Mouse (Mus musculus) layer of hippocampus, postnatal 36 days (tissue): ENCODE data around the gene 9430097D07Rik. TPM values are rescaled to one million over a fixed set of nuclear protein-coding genes. Genes with fewer than 3 reads are reported as not detected.

ENCODE experiments used
- DNase-seq, 2 experiments: peaks; one replicate each; pipeline ENCODE4 v3.0.0; 2022
- total RNA-seq, 2 experiments: library from RNA; stranded (reverse); gene quantifications; 2 replicates each; pipeline ENCODE4 v1.2.3; 2021

Gene 9430097D07Rik
- total RNA-seq, 2 experiments from 2014 or later: 0.37 to 1.0 TPM

DNA sequence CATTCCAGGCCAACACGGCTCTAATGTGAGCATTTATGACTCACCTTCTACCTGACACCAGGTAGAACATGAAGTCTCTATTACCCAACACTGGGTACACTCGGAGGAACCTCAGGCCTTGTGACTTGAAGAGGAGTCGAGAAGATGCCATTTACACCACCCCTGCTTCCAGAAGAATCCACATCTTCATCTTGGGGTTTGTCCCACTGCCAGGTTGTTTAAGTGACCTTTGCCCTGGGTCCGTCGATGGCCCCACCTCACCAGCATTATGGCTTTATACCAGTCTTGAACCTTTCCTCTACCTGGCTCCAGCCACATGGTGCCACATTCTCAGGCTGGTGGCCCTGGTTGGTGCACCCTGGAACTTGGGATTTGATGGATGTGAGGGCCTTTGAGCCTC is 21.8 kb upstream of the 9430097D07Rik start:
- DNase-seq: no peak

DNA sequence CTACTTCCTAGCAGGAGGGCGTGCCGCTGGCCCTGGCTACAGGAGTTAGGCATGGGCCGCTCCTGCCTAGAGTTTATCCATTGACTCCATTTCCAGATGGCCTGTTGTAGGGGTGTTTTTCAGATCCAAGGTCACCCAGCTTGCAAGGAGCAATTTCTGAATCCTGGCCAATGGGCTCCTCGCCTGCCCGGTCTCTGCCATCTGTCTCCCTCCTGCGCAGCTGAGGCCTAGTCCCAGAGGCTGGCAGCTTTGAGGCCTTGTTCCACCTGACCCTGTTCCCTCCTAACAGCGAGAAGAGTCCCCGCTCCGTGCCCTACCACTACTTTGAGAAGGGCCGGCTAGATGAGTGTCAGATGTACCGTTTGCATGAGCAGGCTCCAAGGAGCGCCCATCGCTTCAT is 21.2 kb upstream of the 9430097D07Rik start:
- no peak for DNase-seq

DNA sequence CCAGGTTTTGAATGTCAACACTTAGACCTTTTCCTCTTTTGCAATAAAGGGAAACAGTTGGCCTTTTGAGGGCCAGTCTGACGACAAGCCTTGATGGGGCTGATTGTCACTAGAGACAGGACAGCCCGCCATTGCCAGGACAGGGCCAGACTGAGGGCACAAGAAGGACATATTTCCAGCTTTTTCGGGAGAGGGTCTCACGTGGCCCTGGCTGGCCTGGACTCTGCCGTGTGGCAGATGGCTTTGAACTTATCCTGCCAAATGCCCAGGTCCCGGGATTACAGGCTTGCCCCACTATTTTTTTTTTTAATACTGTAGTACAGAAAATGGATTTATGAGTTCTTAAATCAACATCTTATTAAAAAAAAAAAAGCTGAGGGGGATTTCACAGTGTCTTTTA is 15.8 kb upstream of the 9430097D07Rik start:
- no peak for DNase-seq

DNA sequence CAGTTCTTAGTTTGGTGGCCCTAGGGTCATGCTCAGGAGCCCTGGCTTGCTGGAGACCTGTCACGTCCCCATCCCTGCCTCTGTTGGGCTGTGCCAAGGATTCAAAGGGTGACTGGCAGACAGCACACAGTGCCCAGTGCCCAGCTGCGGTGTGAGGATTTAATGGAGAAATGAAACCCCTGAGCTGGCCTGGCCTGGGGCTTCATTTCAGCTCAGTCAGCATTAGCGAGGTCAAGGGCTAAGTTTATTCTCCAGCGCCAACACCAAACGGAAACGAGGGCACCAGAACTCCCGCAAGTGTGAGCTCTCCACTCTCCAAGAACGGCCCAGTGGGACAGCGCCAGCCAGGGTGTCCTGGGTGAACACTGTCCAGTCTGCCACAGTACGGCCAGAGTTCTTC is 14.7 kb upstream of the 9430097D07Rik start:
- no peak for DNase-seq

DNA sequence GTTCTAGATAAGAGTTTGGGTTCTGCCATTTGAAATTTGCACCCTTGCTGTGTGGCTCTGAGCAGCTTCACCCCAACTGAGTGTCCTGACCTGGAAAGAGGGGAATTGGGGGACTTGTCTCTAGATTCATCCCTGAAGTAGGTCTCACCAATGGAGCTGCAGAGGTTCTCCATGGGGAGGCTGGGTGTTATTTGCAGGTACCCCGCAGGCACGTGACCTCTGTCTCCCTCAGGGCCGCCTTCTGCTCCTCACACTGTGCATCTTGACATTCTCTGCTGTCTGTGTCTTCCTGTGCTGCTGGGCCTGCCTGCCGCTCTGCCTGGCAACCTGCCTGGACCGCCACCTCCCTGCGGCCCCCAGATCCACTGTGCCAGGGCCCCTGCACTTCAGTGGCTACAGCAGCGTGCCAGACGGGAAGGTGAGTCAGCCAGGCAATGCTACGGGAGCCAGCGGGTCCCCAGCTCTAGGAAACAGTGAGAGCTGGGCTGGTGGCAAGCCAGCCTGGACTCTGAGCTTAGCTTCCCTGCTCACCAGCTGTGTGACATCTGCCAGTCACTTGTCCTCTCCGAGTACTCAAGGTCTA is 13.8 kb upstream of the 9430097D07Rik start:
- DNase-seq: no peak

DNA sequence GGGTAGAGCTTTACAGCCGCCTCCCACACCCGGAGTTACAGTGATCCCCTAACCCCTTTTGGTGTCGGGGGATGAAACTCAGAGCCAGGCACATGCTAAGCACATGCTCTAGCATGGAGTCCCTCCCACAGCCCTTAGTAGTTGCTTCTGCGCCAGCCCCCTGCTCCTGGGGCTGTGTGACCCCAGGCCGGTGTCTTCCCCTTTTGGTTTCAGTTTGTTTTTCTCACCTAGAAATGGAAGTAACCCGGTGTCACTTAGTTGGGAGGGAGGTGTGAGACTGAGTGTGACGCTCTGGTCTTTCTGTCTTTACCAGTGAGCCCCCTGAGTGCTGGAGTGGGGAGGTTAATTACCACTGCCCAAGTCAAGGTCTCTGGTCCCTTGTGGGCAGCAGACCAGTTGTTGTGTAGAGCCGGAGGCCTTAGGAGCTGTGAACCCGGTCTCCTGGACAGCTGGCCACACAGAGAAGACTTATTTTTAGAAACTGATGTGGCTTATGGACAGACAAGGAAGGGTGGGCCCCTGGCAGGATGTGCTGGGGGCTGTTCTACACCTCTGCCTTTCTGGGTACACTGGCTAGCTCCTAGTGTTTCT is 12.3 kb upstream of the 9430097D07Rik start:
- DNase-seq: no peak

DNA sequence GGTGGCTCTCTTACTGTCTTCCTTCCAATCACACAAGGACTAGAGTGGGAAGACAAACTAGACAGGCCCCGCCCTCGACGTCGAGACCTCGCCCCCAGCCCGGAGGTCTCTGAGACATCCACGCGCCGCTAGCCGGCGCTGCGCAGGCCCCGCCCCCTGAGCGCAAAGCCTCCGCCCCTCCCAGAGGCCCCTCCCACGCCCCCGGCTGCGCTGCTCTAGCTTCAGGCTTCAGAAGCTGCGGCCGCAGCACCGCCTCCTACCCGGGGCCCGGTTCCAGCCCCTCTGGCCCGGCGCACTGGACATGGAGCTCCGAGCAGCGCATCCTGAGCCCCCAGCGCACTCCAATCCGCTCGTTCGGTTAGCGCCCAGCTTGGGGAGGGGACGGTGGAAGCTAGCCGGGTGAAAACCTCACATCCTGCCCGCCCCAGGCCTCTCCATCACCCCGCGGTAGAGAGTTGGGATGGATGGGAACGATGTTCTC is 11.4 kb upstream of the 9430097D07Rik start, which contains the start of gene St6galnac4:
St6galnac4 (plus strand) TSS at position 225 of the 481 bp plus-strand sequence.
- peak; percentile 90 for DNase-seq

DNA sequence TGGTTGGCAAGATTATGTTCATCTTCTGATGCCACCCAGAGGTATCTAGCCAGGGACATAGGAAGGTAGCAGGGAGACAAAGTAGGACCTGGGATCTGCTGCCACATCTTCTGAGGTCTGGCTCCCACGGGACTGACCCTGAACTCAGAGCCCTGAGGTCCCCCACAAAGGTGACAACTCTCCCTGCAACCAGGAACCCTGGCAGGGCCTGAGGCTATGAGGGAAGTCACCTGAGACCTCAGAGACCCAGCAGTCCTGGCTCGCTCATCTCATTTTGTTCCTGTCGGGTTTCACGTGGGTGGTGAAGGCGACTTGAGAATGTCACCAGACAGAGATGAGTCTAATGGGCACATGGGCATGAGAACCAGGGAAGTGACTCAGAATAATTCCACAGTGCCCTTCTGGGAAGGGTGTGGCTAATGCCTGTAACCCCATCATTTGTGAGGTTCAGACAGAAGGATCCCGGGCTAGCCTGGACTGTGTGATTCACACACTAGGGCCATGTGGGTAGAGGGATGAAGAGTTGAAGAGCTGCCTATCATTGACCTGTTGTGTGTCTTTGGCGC is 9.7 kb upstream of the 9430097D07Rik start:
- DNase-seq: no peak

DNA sequence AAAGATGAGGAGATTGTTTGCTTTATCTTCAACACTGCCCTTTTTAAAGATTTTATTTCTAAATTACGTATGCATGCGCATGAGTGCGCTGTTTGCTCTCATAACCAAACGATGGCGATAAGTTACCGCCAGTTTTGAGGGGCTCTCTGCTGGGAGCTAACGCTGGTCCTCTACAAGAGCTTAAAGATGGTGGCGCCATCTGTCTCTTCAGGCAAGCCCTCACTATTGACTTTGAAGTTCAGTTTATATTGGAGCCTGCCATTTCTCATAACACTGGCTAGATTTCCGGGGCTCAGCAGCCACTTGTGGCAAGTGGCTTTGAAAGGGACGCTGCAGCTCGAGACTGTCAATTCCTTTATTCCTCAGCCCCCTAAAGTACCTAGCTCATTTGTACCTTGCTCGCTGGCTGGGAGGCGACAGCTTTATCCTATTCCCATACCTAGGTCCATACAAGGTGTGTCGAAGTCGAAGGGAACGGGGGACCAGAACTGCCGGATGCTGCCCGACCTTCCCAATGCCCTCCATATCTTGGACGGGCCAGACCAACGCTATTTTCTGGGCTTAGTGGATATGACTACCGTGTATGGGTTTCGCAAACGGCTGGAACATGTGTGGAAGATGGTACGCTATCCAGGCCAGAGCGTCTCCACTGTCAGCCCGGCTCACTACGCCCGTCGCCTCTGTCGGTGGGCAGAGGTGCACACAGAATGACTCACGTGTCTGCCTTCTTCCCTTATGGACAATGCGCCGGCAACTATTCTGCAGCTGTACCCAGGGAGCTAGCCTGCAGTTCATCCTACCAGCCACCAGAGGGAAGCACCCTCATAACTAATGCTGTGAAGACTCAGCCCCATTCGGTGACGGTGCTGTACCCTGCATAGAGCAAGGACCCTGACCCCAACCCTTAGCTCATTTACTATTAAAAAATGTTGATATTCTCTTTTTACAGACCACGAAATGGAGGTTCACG is 7.6 kb upstream of the 9430097D07Rik start:
- peak; percentile 76 to 80 for DNase-seq

DNA sequence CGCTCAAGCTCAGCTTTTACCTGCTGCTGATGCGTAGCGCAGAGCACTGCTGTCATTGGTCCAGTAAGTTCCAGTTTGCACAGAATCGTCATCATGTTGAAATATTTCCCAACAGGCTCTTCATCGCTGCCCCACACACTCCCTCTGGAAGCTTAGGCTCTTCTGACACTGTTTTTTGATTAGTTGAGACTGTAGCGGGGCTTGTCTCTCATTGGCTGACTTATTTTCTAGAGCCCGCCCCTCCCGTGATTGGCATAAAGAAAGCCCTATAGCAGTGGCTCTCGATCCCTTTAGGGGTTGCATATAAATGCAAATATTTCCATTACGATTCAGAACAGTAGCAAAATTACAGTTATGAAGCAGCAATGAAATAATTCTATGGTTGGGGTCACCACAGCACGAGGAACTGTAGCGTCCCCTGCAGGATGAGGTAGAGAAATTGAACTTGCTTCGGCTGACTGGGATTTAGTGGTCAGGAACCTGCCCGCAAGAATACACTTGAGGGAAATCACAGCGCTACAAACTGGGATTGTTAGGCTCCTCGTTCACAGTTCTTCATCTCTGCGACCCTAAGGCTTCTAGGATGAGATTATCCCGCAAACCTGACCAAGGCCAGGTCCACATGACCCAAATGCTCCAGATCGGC is 6.1 kb upstream of the 9430097D07Rik start:
- DNase-seq: peak; percentile 66 to 71

DNA sequence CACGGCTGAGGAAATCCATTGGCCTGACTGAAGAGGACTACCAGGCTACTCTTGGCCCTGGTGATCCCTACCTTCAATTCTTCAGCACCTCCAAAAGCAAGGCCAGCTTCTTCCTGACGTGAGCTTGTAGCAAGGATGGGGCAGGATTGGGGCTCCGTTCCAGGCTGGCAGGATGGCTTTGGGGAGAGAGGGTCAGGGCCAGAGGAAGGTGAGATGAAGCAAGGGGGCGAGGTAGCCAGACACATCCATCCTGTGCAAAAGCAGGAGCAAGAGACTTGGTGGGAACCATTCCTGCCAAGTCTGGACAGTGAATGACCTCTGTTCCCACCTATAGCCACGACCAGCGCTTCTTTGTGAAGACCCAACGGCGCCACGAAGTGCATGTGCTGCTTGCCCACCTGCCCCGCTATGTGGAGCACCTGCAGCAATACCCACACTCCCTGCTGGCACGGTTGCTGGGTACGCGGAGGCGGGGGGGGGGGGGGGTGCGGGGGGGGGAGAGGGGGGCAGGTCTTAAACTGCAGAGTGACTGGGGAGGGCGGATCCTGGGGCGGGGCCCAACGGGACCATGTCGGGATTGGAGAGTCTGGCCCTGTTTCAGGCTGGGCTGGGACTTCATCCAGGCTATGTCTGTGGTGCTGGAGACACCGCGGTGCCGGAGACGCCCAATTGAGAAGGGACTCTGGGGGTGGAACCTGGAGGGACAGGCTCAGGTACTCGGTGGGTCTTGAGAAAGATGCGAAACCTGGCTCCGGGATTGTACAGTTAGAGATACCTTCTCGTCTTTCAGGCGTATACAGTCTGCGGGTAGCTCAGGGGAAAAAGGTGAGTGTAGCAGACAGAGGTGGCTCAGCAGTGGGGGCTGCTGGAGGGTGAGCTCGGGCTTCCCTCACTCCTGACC is 2.9 kb upstream of the 9430097D07Rik start:
- no peak for DNase-seq

DNA sequence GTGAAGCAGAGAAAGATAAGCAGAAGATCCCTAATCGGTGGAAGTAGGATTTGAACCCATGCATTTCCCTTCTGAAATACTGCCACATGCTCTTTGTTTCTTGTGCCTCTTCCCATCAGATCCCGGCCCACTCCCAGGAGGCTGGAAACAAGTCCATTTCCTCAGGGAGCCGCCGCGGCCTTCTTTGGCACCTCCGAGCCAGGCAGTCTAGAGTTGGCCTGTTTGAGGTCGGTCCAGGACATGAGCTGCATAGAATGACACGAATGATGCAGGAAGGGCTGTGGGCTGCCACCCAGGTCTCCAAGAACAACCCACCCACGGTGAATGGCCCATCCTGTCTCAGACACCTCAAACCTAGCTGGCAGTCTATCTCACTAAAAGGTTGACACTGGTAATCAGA is 1.0 kb upstream of the 9430097D07Rik start:
- no peak for DNase-seq

DNA sequence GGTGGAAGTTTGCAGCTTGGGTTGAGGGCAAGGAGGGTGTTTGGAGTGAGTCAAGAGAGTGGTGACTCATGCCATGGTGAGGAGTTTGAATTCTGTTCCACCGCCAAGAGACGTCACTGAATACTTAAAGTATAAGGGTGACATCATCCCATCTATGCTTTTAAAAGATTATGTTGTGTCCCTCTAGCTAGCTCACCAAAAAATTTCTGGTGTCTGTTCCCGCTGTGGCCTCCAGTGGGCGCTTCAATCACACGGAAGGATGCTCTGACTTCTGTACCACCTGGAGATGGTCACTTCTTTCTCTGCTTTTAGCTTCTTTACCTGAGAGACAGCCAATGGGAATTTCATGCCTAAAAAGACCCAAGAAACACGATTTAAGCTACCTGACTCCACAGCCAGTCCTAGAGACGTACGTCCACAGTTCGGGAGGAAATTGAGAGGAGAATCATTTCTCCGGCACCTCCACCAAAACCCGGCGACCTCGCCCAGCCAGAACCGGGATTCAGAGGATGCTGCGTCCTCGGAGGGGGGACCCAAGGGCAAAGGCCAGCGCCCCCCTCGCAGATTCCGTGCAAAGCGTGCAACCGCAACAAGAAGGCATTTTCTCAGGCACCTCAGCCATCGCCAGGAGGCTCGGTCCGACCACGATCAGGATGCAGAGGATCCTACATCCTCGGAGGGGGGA is 441 bp downstream of the 9430097D07Rik start:
- peak; percentile 67 to 76 for DNase-seq

DNA sequence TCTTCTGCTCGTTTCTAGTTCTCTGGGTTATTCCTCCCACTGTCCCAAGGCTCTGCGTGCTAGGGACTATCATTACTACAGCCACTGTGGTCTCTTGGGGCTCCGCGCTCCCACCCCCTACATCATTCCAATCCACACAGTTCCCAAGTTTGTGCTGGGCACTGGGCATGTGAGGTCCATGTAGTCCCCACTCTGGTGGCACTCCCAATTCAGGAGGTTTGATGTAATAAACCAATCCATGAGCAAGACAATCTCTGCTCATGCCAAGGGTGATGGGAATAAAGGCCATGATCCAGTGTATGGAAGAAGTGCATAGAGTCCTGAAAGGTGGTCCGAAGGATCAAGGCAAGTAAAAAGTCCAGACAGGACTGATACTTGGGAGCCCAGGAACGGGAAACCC is 987 bp downstream of the 9430097D07Rik start, which contains the start of gene Pip5kl1:
Pip5kl1 (plus strand) TSS at position 301 of the 400 bp plus-strand sequence.
- no peak for DNase-seq

DNA sequence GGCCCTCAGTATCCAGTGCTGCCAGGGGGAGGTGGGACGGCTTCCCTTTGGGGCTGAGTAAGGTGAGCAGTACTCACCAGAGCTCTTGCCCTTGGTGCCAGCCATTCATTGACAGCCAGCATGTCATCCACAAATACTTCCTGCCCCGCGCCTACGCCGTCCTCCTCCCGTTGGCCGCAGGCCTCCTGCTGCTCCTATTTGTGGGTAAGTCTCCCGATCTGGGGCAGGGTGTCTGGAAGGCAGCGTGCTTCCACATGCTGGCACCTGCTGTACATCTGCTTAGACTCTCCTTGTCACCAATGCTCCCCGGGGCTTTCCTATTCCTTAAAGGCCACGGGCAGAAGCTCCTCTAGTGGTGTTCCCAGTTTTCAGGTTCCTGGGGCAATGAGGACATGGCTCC is 3.3 kb downstream of the 9430097D07Rik start:
- no peak for DNase-seq

DNA sequence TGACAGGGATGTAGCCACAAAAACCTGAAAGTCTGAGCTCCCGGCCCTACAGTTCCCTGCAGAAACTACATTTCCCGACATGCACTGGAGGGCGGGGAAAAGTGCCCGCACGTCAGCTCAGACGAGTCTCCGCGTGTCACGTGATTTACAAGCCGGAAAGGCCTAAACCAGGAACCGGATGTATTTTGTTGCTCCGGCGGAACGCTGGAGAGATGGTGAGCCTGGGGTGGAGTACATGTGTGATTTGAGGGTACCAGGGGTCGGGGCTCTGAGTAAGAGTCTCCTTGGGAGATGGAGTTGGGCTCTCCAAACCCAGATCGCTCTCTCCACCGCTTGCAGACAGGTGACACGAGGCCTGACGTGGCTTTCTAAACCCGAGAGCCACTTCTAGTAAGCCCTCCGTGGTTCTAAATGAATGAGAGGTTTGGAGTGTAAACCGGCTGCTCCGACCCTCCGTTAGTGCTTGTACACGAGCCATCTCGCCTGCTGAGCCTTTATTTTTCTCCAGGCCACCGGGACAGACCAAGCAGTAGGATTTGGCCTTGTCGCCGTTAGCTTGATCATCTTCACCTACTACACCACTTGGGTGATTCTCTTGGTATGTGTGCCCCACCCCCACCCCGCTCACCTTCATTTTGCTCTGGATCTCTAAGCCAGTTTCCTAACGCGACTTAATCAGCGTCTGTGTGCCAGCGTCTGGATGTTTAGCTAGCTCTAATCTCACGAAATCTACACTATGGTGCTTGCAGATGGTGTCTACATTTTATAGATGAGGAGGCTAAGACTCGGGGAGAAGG is 4.6 kb downstream of the 9430097D07Rik start, which contains the start of gene Dpm2:
Dpm2 (plus strand) TSS at position 161 of the 797 bp plus-strand sequence.
- DNase-seq: peak; percentile 89 to 91

DNA sequence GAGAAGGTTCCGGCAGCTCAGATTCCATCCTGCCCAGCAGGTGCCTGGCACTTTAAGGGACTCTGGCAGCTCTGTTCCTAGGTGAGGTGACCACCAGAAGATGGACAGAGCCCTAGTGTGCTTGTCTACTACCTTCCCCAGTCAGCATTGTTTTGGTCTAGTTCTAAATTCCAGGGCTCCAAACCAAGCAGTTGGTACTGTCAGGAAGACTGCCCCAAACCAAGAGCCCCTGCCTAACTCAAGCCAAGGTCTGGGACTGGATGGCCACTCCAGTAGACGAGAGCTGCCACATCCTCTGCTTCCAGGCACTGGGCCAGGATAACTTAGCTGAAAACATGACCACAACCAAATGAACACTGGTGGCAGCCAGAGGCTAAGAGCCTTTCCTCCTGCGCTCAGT is 6.5 kb downstream of the 9430097D07Rik start:
- no peak for DNase-seq

DNA sequence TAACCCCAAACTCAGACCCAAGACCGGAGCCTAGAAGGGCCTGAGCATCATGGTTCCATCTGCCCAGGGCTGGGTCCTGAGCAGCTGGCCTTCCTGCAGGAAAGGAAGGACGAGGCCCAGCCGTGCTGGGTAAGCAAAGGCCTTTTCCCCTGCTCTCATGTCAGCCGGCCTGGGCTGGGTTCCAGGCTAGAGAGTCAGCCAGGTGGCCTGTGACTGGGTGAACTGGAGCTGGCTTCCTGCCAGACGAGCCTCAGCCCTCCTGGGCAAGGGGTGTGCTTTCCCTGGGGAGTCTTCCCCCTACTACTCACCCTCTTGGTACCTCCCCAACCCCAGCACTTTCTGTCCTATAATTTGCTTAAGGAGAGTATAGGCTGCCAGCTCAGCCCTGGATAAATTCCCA is 7.3 kb downstream of the 9430097D07Rik start:
- no peak for DNase-seq

DNA sequence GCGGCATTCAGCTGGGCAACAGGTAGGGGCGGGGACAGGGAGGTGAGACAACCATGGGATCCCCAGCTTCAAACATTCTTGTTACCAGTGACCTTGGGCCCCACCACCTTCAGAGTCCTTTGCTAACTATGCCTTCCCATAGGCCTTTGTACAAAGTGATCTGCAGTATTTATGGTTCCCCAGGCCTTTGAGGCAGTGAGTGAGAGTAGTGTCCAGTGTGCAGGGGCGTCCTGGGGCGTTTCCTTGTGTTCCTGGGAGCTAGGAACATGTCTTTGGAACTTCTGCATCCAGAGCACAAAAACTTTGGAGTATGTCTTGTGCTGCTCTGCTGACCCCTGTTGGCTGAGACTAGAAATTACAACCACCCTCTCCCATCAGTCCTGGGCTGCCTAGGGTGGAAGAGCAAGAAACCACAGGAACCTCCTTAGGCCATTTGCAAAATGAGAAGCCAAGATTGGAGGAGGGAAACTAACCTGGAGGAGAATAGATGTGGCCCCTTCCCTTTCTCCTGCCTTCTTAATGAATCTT is 8.9 kb downstream of the 9430097D07Rik start:
- peak; percentile 61 to 67 for DNase-seq
